Mouse (Mus musculus) bone marrow, adult 2 months (tissue): Measurements from ENCODE around the gene Cnnm2. TPM values are rescaled to one million over a fixed set of nuclear protein-coding genes. Genes with fewer than 3 reads are reported as not detected.

Experiments
- H3K27ac ChIP-seq: fragments of 200-500 bp; 2 replicates; pipeline ENCODE4 v1.5.1; 2012; ENCODE audit warnings: low read depth, mild to moderate bottlenecking, control low read depth, inconsistent platforms, low read length; ENCODE audit not compliant: control insufficient read depth, poor library complexity, insufficient read depth
- H3K4me1 ChIP-seq: fragments of 200-500 bp; 2 replicates; pipeline ENCODE4 v1.6.1; 2011; ENCODE audit warnings: low read length; ENCODE audit not compliant: control insufficient read depth, insufficient read depth
- H3K4me3 ChIP-seq: fragments of 200-500 bp; replicated peaks from 2 replicates; pipeline ENCODE3; 2011; ENCODE audit warnings: mild to moderate bottlenecking, low read depth, low read length, control low read depth; ENCODE audit not compliant: control insufficient read depth
- CTCF ChIP-seq: fragments of 200-500 bp; IDR thresholded peaks from 2 replicates; pipeline ENCODE4 v1.5.1; 2011; ENCODE audit warnings: low read length, control low read depth; ENCODE audit not compliant: control insufficient read depth, insufficient read depth
- POLR2A ChIP-seq: fragments of 200-500 bp; IDR thresholded peaks from 2 replicates; pipeline ENCODE4 v1.6.1; 2011; ENCODE audit warnings: low read depth, mild to moderate bottlenecking, control low read depth, low read length, borderline replicate concordance; ENCODE audit not compliant: control insufficient read depth
- WGBS: fragments of 180-500 bp; shearing (Covaris S2); methylation state at CpG from one replicate; pipeline ENCODE4 v1.1.7; 2018; 5-methylcytosine and 5-hydroxymethylcytosine counted together
- polyA plus RNA-seq: library from polyadenylated mRNA; stranded (reverse); fragments of >200 nt; gene quantifications from 2 replicates; pipeline ENCODE4 v1.2.4, GENCODE M21; 2011; ENCODE audit warnings: low replicate concordance; ENCODE audit not compliant: missing spikeins, insufficient read depth, insufficient read length

The Cnnm2 gene
- polyA plus RNA-seq, 1 experiment, result 10.5 TPM

GRCm38 (mm10) chr19:46794181-46794580 is 32.8 kb downstream of the Cnnm2 start:
- WGBS, result 91% methylated on average over 8 of the region's 8 CpGs
- H3K4me1 ChIP-seq, result peaks cover 2% of the 10 kb centered on the region
- no peak overlapping the region for H3K4me3 ChIP-seq
- no peak overlapping the region for H3K27ac ChIP-seq
- TF ChIP-seq POLR2A (no peak), CTCF (no peak)

GRCm38 (mm10) chr19:46799903-46800583 is 38.6 kb downstream of the Cnnm2 start:
- Histone ChIP-seq H3K4me1 (no peaks in the 10 kb centered on the region), H3K27ac (no peak overlapping the region), H3K4me3 (no peak overlapping the region)
- 84% methylated on average over 4 of the region's 4 CpGs for WGBS
- no peak for TF ChIP-seq POLR2A
- no peak for TF ChIP-seq CTCF

GRCm38 (mm10) chr19:46801492-46801891 is 40.1 kb downstream of the Cnnm2 start:
- WGBS, result 92% methylated on average over 7 of the region's 7 CpGs
- TF ChIP-seq CTCF (no peak), POLR2A (no peak)
- Histone ChIP-seq H3K4me1 (no peaks in the 10 kb centered on the region; the same call in 1 of the 2 replicates), H3K27ac (no peak overlapping the region), H3K4me3 (no peak overlapping the region)

- 87% methylated on average over 9 of the region's 9 CpGs for WGBS
- H3K4me1 ChIP-seq, result no peaks in the 10 kb centered on the region; the same call in 1 of the 2 replicates
- H3K4me3 ChIP-seq, result no peak overlapping the region
- TF ChIP-seq CTCF (no peak), POLR2A (no peak)
- H3K27ac ChIP-seq, result no peak overlapping the region
Observed at GRCm38 (mm10) chr19:46802306-46802705, 40.9 kb downstream of the Cnnm2 start.

- Histone ChIP-seq H3K4me1 (no peaks in the 10 kb centered on the region; the same call in 1 of the 2 replicates), H3K27ac (no peak overlapping the region), H3K4me3 (no peak overlapping the region)
- 68% methylated on average over 2 of the region's 2 CpGs for WGBS
- no peak for TF ChIP-seq CTCF
- TF ChIP-seq POLR2A, result no peak
Observed at GRCm38 (mm10) chr19:46803732-46804131, 42.3 kb downstream of the Cnnm2 start.

GRCm38 (mm10) chr19:46804751-46805150 is 43.4 kb downstream of the Cnnm2 start:
- 84% methylated on average over 6 of the region's 6 CpGs for WGBS
- H3K27ac ChIP-seq, result no peak overlapping the region
- H3K4me3 ChIP-seq, result no peak overlapping the region
- TF ChIP-seq CTCF (peak; percentile 23; the same call in 1 of the 2 replicates), POLR2A (no peak)
- no peaks in the 10 kb centered on the region; the same call in 1 of the 2 replicates for H3K4me1 ChIP-seq

- Histone ChIP-seq H3K27ac (no peak overlapping the region), H3K4me3 (no peak overlapping the region), H3K4me1 (no peaks in the 10 kb centered on the region; the same call in 1 of the 2 replicates)
- no peak for TF ChIP-seq POLR2A
- no peak for TF ChIP-seq CTCF
- 70% methylated on average over 9 of the region's 9 CpGs for WGBS
Observed at GRCm38 (mm10) chr19:46805933-46806688, 44.7 kb downstream of the Cnnm2 start.

GRCm38 (mm10) chr19:46808261-46808660 is 46.9 kb downstream of the Cnnm2 start:
- TF ChIP-seq CTCF, result no peak
- no peak for TF ChIP-seq POLR2A
- WGBS, result 93% methylated on average over 5 of the region's 5 CpGs

GRCm38 (mm10) chr19:46809031-46809430 is 47.6 kb downstream of the Cnnm2 start:
- Histone ChIP-seq H3K4me1 (no peaks in the 10 kb centered on the region; the same call in 1 of the 2 replicates), H3K27ac (no peak overlapping the region), H3K4me3 (no peak overlapping the region)
- WGBS, result 90% methylated on average over 5 of the region's 5 CpGs
- TF ChIP-seq CTCF, result no peak
- TF ChIP-seq POLR2A, result no peak

More at GRCm38 (mm10) chr19:46808261-46808660, 46.9 kb downstream of the Cnnm2 start:
- no peak overlapping the region for H3K27ac ChIP-seq
- no peaks in the 10 kb centered on the region; the same call in 1 of the 2 replicates for H3K4me1 ChIP-seq
- no peak overlapping the region for H3K4me3 ChIP-seq
